Mouse (Mus musculus) cerebellum, adult 2 months (tissue): ENCODE measurements around the gene Pafah2. TPM values are rescaled to one million over a fixed set of nuclear protein-coding genes. Genes with fewer than 3 reads are reported as not detected.
"Not testable (repeated sequence)": the region's sequence is repeated elsewhere in the genome, so short reads cannot be mapped to it uniquely, and the experiment has no call there.

ENCODE experiments used
- DNase-seq, 2 experiments: peaks; one replicate each; pipeline ENCODE4 v3.0.0; 2021
- H3K27ac ChIP-seq: fragments of 200-500 bp; 2 replicates; pipeline ENCODE4 v1.5.1; 2012; ENCODE audit warnings: low read length, control low read depth, inconsistent platforms; ENCODE audit not compliant: insufficient read depth
- H3K27me3 ChIP-seq: fragments of 200-500 bp; 2 replicates; pipeline ENCODE4 v1.6.1; 2012; ENCODE audit warnings: inconsistent platforms, mild to moderate bottlenecking, low read length, moderate library complexity; ENCODE audit not compliant: control insufficient read depth, insufficient read depth
- H3K4me1 ChIP-seq: fragments of 200-500 bp; 2 replicates; pipeline ENCODE4 v1.6.1; 2011; ENCODE audit warnings: low read length; ENCODE audit not compliant: control insufficient read depth, insufficient read depth
- H3K4me3 ChIP-seq: fragments of 200-500 bp; replicated peaks from 2 replicates; pipeline ENCODE3; 2011; ENCODE audit warnings: mild to moderate bottlenecking, low read depth, low read length, control low read depth; ENCODE audit not compliant: insufficient read depth
- CTCF ChIP-seq: fragments of 200-500 bp; IDR thresholded peaks from 2 replicates; pipeline ENCODE4 v1.5.1; 2011; ENCODE audit warnings: low read depth, mild to moderate bottlenecking, control low read depth, low read length, moderate library complexity, borderline replicate concordance; ENCODE audit not compliant: insufficient read depth
- POLR2A ChIP-seq: fragments of 200-500 bp; IDR thresholded peaks from 2 replicates; pipeline ENCODE4 v1.6.1; 2011; ENCODE audit warnings: low read length, control low read depth, borderline replicate concordance; ENCODE audit not compliant: insufficient read depth
- WGBS: fragments of 180-500 bp; shearing (Covaris S2); methylation state at CpG from one replicate; pipeline ENCODE4 v1.1.7; 2018; 5-methylcytosine and 5-hydroxymethylcytosine counted together
- polyA plus RNA-seq: library from polyadenylated mRNA; depleted of rRNA; stranded (reverse); fragments of >200 nt; gene quantifications from 2 replicates; pipeline ENCODE4 v1.2.3, GENCODE M21; 2012

Pafah2 gene
- polyA plus RNA-seq, 1 experiment: 8.9 TPM

DNA sequence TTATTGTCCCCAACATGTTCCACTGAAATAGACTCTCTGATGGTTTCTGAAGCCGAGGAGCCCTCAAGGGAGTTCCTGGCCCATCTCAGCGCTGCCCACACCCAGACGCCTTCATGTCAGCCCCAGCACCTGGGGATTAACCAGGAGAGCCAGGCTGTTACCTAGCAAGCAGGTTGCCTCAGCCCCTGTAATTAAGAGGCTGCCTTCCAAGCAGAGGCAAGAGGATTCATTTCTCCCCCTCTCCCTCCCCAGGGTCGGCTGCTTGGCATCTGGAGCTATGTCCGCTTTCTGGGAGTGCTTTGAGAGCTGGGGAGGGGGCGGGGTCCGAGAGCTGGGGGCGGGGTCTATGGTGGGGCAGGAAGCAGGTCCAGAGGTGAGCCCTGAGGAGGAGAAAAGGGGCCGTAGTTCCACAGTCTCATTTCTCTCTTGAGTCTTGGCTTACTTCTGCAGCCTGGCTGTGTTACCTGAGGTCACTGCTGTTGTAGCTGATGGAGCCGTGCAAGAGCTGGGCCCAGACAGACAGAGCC lies 18.0 kb upstream of the Pafah2 start:
- WGBS: 49% methylated on average over 10 of the region's 10 CpGs
- TF ChIP-seq CTCF (no peak), POLR2A (no peak)
- Histone ChIP-seq H3K4me1 (no peaks in the 10 kb centered on the region), H3K4me3 (no peak overlapping the region), H3K27me3 (no peaks in the 10 kb centered on the region), H3K27ac (no peak overlapping the region)
- no peak for DNase-seq

GRCm38 (mm10) chr4:134379510-134379909 lies 16.6 kb upstream of the Pafah2 start:
- Histone ChIP-seq H3K4me1 (no peaks in the 10 kb centered on the region), H3K27me3 (no peaks in the 10 kb centered on the region), H3K4me3 (no peak overlapping the region), H3K27ac (no peak overlapping the region)
- WGBS: 89% methylated on average over 8 of the region's 8 CpGs
- TF ChIP-seq POLR2A (no peak), CTCF (no peak)
- no peak for DNase-seq

DNA sequence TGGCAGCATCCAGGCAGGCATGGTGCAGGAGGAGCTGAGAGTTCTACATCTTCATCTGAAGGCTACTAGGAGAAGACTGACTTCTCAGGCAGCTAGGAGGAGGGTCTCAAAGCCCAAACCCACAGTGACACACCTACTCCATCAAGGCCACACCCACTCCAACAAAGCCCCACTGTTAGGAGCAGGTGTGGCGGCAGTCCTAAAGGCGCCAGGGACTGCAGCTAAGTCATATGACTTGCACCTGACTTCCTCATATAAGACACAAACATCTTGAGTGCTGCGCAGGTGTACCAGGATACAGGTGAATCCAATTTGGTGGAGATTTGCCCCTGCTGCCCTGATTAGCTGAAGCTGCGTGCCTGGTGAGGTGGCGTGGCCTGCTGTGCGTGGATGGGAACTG lies 12.4 kb upstream of the Pafah2 start, which contains the start of gene Extl1:
Extl1 (minus strand) TSS at position 101 of the 400 bp plus-strand sequence.
- DNase-seq, H3K27me3 ChIP-seq, H3K4me1 ChIP-seq, H3K4me3 ChIP-seq, H3K27ac ChIP-seq: not testable (repeated sequence)
- WGBS: 97% methylated on average over 3 of the region's 6 CpGs

DNA sequence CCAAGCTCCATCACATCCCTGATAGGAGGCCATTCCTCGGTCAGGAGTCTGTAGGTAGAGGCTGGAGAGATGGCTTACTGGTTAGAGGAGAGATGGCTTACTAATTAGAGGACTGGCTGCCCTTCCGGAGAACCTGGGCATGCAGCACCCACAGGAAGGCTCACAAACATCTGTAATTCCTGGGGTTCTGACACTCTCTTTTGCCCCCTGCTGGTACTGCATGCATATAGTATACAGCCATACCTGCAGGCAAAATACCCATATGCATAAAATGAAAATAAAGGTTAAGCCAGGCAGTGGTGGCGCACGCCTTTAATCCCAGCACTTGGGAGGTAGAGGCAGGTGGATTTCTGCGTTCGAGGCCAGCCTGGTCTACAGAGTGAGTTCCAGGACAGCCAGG lies 8.9 kb upstream of the Pafah2 start:
- 82% methylated on average over 6 of the region's 6 CpGs for WGBS

DNA sequence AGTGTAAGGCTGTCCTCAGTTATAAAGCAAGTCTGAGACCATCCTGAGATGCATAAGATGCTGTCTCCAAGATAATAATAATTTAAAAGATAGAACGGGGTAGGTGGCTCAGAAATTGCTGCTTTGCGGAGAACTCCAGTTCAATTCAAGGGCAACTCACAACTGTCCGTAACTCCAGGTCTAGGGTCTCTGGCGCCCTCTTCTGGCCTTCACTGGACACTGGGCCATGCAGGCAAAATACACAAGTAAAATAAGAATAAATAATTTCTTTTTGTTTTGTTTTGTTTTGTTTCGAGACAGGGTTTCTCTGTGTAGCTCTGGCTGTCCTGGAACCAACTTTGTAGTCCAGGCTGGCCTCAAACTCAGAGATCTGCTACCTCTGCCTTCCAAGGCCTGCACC lies 7.7 kb upstream of the Pafah2 start:
- peak; percentile 55 to 71 for DNase-seq
- TF ChIP-seq CTCF (peak; percentile 73), POLR2A (no peak)
- 18% methylated on average over 5 of the region's 5 CpGs for WGBS
- Histone ChIP-seq H3K27ac (no peak overlapping the region), H3K4me3 (no peak overlapping the region), H3K4me1 (no peaks in the 10 kb centered on the region), H3K27me3 (no peaks in the 10 kb centered on the region)

More for the DNA sequence above, 8.9 kb upstream of the Pafah2 start:
- Histone ChIP-seq H3K4me3 (no peak overlapping the region), H3K27me3 (no peaks in the 10 kb centered on the region), H3K4me1 (no peaks in the 10 kb centered on the region), H3K27ac (no peak overlapping the region)
- TF ChIP-seq CTCF (no peak), POLR2A (no peak)
- no peak for DNase-seq

- Histone ChIP-seq H3K27ac (no peak overlapping the region), H3K27me3 (no peaks in the 10 kb centered on the region), H3K4me1 (no peaks in the 10 kb centered on the region), H3K4me3 (no peak overlapping the region)
- WGBS: 85% methylated on average over 1 of the region's 1 CpGs
- DNase-seq: no peak
- TF ChIP-seq POLR2A: no peak
Measured at GRCm38 (mm10) chr4:134391636-134392035, 4.5 kb upstream of the Pafah2 start.

DNA sequence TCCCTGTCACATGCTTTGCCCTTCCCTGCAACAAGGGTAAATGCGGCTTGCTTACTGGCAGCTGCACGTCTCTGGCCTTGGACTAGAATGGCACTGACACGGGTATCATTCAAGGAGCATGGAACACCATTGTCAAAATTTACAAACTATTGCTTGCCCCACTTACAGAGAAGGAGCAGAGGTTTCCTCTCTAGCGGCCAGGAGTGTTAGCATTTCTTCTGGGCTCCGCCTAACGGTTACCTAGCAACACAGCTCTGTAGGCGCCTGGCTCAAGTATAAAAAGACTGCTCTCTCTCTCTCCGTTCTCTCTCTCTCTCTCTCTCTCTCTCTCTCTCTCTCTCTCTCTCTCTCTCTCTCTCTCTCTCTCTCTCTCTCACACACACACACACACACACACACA lies 3.5 kb upstream of the Pafah2 start:
- 12% methylated on average over 8 of the region's 8 CpGs for WGBS
- no peak for DNase-seq
- Histone ChIP-seq H3K27me3 (no peaks in the 10 kb centered on the region), H3K27ac (no peak overlapping the region), H3K4me1 (no peaks in the 10 kb centered on the region; the same call in 1 of the 2 replicates), H3K4me3 (no peak overlapping the region)
- no peak for TF ChIP-seq CTCF
- TF ChIP-seq POLR2A: no peak

- H3K4me3 ChIP-seq: no peak overlapping the region
- DNase-seq: no peak
- H3K27ac ChIP-seq: no peak overlapping the region
- 17% methylated on average over 12 of the region's 12 CpGs for WGBS
- H3K4me1 ChIP-seq: peaks cover 3% of the 10 kb centered on the region
- TF ChIP-seq POLR2A (no peak), CTCF (no peak)
- no peaks in the 10 kb centered on the region for H3K27me3 ChIP-seq
Measured at GRCm38 (mm10) chr4:134393026-134393425, 3.1 kb upstream of the Pafah2 start.
